Mouse (Mus musculus): ENCODE results near the gene Slc25a12. TPM values are rescaled to one million over a fixed set of nuclear protein-coding genes. Genes with fewer than 3 reads are reported as not detected.

Gene Slc25a12
- polyA plus RNA-seq, 1 experiment from 2014 or later: 85.2 TPM

DNA sequence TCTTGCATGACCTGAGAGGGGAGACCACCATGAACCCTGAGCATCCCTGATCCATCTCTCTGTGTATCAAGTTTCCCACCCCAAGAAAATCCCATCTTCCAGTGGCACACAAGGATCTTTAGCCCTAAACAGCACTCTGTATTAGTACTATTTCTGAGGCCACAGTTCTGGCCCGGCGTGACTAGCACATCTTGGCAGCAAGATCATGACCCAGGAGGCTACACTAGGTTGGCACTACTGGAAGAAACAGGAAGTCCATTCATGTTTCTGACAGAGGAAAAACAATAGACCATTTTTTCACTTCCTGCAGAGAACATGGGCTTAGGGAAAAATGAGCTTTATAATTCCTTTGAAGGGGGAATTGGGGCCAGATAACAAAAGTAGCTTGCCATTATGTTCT, 39.8 kb downstream of the Slc25a12 start:
- Histone ChIP-seq H3K4me3 (replicated peaks; ENCODE audit: low read depth, low read length) (no peak overlapping the region), H3K9ac (replicated peaks; ENCODE audit: low read length) (no peak overlapping the region), H3K9me3 (ENCODE audit: control insufficient read depth, low read length) (no peaks in the 10 kb centered on the region), H3K4me1 (ENCODE audit: control insufficient read depth, insufficient read depth, low read length) (no peaks in the 10 kb centered on the region), H3K4me2 (ENCODE audit: low read length) (no peak overlapping the region), H3K36me3 (ENCODE audit: control insufficient read depth, insufficient read depth, low read length) (peaks cover 26% of the 10 kb centered on the region), H3K27me3 (ENCODE audit: control insufficient read depth, insufficient read depth, low read length) (no peaks in the 10 kb centered on the region), H3K27ac (replicated peaks; ENCODE audit: low read depth, low read length) (no peak overlapping the region)
- no peak for ATAC-seq (ENCODE audit: low FRiP score, low TSS enrichment)
- no peak for DNase-seq
- 89% methylated on average over 2 of the region's 2 CpGs for WGBS

DNA sequence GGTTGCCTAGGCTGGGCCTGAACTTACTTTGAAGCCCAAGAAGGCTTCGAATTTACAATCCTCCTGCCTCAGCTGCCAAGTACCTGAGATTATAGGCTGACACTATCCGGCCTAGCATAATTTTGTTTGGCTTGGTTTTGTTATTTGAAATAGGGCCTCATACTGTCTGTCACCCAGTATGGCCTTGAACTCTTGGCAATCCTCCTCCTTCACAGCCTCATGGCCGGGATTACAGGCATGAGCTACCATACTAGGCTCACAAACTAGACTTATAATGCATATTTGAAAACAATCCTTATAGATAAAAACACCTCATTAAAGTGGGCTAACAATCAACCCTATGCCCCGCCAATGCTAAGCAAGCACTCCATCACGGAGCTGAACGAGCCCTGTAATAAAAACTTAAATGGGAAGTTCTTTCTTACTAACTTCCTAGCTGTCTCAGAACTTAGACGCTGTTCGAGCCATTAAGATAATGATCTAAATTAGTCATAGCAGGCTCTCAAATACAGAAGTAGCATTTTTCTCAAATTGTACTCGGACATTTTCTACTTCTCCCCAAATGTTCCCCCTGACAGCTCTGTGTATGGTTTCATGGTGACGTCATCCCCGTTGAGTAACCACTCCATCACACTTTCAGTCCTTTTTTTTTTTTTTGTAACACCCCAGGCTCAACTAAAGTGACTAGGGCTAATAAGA, 40.6 kb downstream of the Slc25a12 start:
- no peak for ATAC-seq (ENCODE audit: low FRiP score, low TSS enrichment)
- Histone ChIP-seq H3K4me3 (replicated peaks; ENCODE audit: low read depth, low read length) (no peak overlapping the region), H3K36me3 (ENCODE audit: control insufficient read depth, insufficient read depth, low read length) (peaks cover 30% of the 10 kb centered on the region), H3K9me3 (ENCODE audit: control insufficient read depth, low read length) (no peaks in the 10 kb centered on the region), H3K27ac (replicated peaks; ENCODE audit: low read depth, low read length) (no peak overlapping the region), H3K9ac (replicated peaks; ENCODE audit: low read length) (no peak overlapping the region), H3K4me1 (ENCODE audit: control insufficient read depth, insufficient read depth, low read length) (no peaks in the 10 kb centered on the region), H3K27me3 (ENCODE audit: control insufficient read depth, insufficient read depth, low read length) (no peaks in the 10 kb centered on the region), H3K4me2 (ENCODE audit: low read length) (no peak overlapping the region)
- DNase-seq: no peak
- WGBS: 93% methylated on average over 11 of the region's 11 CpGs

DNA sequence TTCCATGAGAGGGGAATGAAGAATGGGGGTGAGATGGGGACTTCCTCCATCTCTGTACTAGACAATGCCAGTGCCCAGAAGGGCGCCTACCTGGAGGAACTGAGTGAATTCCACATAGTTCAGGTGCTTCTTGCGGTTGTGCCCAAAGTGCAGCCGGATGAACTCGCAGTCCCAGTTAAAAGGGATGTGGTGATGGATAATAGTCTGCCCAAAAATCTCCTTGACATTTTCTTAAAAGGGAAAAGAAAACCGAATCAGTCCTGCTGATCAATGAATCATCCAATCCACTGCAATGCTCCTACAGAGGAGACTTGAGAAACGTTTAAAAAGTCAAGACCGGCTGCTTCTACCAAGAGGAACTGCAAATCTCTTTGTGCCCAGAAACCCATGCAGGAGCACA, 43.7 kb downstream of the Slc25a12 start:
- Histone ChIP-seq H3K27ac (replicated peaks; ENCODE audit: low read depth, low read length) (no peak overlapping the region), H3K4me3 (replicated peaks; ENCODE audit: low read depth, low read length) (no peak overlapping the region), H3K27me3 (ENCODE audit: control insufficient read depth, insufficient read depth, low read length) (no peaks in the 10 kb centered on the region), H3K9me3 (ENCODE audit: control insufficient read depth, low read length) (no peaks in the 10 kb centered on the region), H3K4me1 (ENCODE audit: control insufficient read depth, insufficient read depth, low read length) (no peaks in the 10 kb centered on the region), H3K4me2 (ENCODE audit: low read length) (no peak overlapping the region), H3K9ac (replicated peaks; ENCODE audit: low read length) (no peak overlapping the region), H3K36me3 (ENCODE audit: control insufficient read depth, insufficient read depth, low read length) (peaks cover 38% of the 10 kb centered on the region)
- 90% methylated on average over 7 of the region's 7 CpGs for WGBS
- DNase-seq (no peak), ATAC-seq (ENCODE audit: low FRiP score, low TSS enrichment) (no peak)

DNA sequence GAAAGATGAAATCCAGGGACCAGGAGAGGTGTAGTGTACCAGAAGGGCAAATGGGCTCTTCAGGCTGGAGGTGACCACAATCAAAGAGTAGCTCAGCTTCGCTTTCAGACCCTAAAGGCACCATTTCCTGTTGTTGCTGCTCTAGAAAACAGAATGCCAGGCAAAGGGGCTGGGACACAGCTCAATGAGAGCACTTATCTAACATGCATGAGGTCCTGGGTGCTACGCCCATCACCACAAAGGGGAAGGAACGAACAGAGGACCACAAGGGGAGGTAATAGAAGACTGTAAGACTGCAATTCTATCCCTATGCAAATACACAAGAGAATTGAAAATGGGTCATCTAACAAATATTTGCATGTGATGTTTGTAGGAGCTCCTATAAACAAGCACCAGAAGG, 46.1 kb downstream of the Slc25a12 start:
- 94% methylated on average over 3 of the region's 3 CpGs for WGBS
- H3K36me3 ChIP-seq (ENCODE audit: control insufficient read depth, insufficient read depth, low read length): peaks cover 39% of the 10 kb centered on the region
- no peak overlapping the region for H3K4me3 ChIP-seq (replicated peaks; ENCODE audit: low read depth, low read length)
- no peaks in the 10 kb centered on the region for H3K9me3 ChIP-seq (ENCODE audit: control insufficient read depth, low read length)
- no peaks in the 10 kb centered on the region for H3K4me1 ChIP-seq (ENCODE audit: control insufficient read depth, insufficient read depth, low read length)
- ATAC-seq (ENCODE audit: low FRiP score, low TSS enrichment) (no peak), DNase-seq (no peak)
- H3K9ac ChIP-seq (replicated peaks; ENCODE audit: low read length): no peak overlapping the region
- H3K27me3 ChIP-seq (ENCODE audit: control insufficient read depth, insufficient read depth, low read length): no peaks in the 10 kb centered on the region
- no peak overlapping the region for H3K4me2 ChIP-seq (ENCODE audit: low read length)
- no peak overlapping the region for H3K27ac ChIP-seq (replicated peaks; ENCODE audit: low read depth, low read length)

DNA sequence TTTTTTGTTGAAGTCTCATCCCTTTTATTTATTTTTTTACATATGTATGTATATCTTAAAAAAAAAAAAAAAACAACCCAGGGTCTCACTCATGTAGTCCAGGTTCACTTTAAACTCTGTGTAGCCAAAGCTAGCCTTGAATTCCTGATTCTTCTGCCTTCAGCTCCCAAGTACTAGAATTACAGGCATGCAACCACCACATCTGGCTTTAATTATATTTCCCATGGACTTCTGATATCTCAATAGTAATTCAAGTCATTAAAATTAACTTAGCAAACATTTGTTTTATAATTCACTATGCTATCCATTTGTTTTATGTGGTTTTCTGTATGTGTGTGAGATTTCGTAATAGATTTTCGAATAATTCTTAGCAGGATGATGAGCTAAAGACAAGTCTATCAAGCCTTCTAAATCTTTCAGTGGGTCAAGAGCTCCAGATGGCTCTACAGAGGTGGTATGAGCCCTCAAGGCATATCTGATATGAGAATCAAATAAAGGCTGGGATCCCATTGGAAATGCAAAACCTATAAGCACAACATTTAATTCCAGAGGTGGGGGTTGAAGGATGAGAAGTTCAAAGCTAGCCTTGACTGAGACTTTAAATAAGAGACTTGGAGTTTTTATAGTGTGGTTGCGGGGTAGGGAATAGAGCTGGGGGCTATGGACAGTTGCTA, 51.3 kb downstream of the Slc25a12 start:
- Histone ChIP-seq H3K4me2 (ENCODE audit: low read length) (no peak overlapping the region), H3K27ac (replicated peaks; ENCODE audit: low read depth, low read length) (no peak overlapping the region), H3K9ac (replicated peaks; ENCODE audit: low read length) (no peak overlapping the region), H3K4me1 (ENCODE audit: control insufficient read depth, insufficient read depth, low read length) (no peaks in the 10 kb centered on the region), H3K4me3 (replicated peaks; ENCODE audit: low read depth, low read length) (no peak overlapping the region), H3K9me3 (ENCODE audit: control insufficient read depth, low read length) (no peaks in the 10 kb centered on the region), H3K36me3 (ENCODE audit: control insufficient read depth, insufficient read depth, low read length) (peaks cover 46% of the 10 kb centered on the region), H3K27me3 (ENCODE audit: control insufficient read depth, insufficient read depth, low read length) (no peaks in the 10 kb centered on the region)
- DNase-seq (no peak), ATAC-seq (ENCODE audit: low FRiP score, low TSS enrichment) (no peak)
- 92% methylated on average over 3 of the region's 3 CpGs for WGBS

DNA sequence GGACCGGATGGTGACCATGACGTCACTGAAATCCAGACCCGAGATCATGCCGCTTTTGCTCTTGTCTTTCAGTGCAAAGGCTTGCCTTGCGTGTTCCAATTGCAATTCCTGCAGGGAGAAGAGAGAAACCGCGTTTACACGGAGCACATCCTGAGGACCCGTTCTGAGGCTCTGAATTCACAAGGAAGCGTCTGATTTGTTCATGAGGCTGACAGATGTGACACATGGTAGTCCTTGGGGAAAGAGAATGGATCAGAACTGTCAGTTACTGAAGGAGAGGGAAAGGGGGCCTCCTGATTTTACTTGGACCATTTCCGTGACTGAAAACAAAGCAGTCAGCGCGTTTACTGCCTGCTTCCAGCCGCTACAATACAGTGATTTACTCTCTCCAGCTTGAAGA, 52.5 kb downstream of the Slc25a12 start:
- H3K9ac ChIP-seq (replicated peaks; ENCODE audit: low read length): no peak overlapping the region
- 69% methylated on average over 14 of the region's 14 CpGs for WGBS
- ATAC-seq (ENCODE audit: low FRiP score, low TSS enrichment): no peak
- peak; percentile 30 for DNase-seq
- H3K27ac ChIP-seq (replicated peaks; ENCODE audit: low read depth, low read length): 0 out of 2 replicates have a peak overlapping the region, but pooled peaks have one; percentile 34
- H3K27me3 ChIP-seq (ENCODE audit: control insufficient read depth, insufficient read depth, low read length): no peaks in the 10 kb centered on the region
- no peaks in the 10 kb centered on the region for H3K9me3 ChIP-seq (ENCODE audit: control insufficient read depth, low read length)
- H3K4me3 ChIP-seq (replicated peaks; ENCODE audit: low read depth, low read length): no peak overlapping the region
- H3K4me1 ChIP-seq (ENCODE audit: control insufficient read depth, insufficient read depth, low read length): no peaks in the 10 kb centered on the region
- H3K4me2 ChIP-seq (ENCODE audit: low read length): no peak overlapping the region
- peaks cover 54% of the 10 kb centered on the region for H3K36me3 ChIP-seq (ENCODE audit: control insufficient read depth, insufficient read depth, low read length)

DNA sequence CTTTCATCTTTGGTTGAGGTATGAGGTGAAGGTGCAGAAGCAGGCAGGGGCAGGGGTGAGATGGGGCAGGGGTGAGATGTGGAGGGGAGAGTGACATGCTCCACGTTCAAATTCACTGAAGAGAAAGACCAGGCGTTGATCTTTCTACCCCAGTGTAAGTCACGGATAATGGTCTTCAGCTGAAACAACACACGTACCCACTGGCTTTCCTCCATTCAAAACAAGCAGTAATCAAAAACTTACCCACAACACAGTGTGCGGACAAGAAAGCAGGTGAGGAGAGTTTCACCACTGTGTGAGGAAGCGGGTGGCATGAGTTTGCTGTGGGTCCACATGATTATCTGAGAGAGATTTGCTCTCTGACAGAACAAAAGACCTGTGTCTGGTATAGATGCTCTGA, 53.5 kb downstream of the Slc25a12 start:
- Histone ChIP-seq H3K4me3 (replicated peaks; ENCODE audit: low read depth, low read length) (no peak overlapping the region), H3K27ac (replicated peaks; ENCODE audit: low read depth, low read length) (no peak overlapping the region), H3K36me3 (ENCODE audit: control insufficient read depth, insufficient read depth, low read length) (peaks cover 52% of the 10 kb centered on the region), H3K9ac (replicated peaks; ENCODE audit: low read length) (no peak overlapping the region), H3K9me3 (ENCODE audit: control insufficient read depth, low read length) (no peaks in the 10 kb centered on the region), H3K4me1 (ENCODE audit: control insufficient read depth, insufficient read depth, low read length) (no peaks in the 10 kb centered on the region), H3K4me2 (ENCODE audit: low read length) (no peak overlapping the region), H3K27me3 (ENCODE audit: control insufficient read depth, insufficient read depth, low read length) (no peaks in the 10 kb centered on the region)
- ATAC-seq (ENCODE audit: low FRiP score, low TSS enrichment) (no peak), DNase-seq (no peak)
- WGBS: 77% methylated on average over 6 of the region's 6 CpGs

DNA sequence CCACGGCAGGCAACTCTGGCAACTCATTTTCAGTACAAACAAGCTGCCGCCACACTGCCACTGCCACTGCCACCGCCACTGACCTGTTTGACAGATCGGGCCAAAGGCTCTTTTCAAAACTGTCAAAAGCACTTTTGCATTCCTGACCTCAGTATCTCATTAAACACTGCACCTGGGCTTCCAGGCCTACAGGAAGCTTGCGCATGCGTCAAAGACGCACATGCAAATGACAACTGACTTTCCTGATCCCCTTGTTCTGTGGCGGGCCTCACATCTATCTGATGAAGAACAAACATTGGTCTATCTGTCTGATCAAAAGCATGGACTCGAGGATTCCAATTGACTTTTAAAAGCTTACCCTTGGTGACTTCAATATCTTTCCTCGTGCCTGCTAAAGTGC, 55.5 kb downstream of the Slc25a12 start:
- Histone ChIP-seq H3K36me3 (ENCODE audit: control insufficient read depth, insufficient read depth, low read length) (peaks cover 52% of the 10 kb centered on the region), H3K4me3 (replicated peaks; ENCODE audit: low read depth, low read length) (no peak overlapping the region), H3K9me3 (ENCODE audit: control insufficient read depth, low read length) (no peaks in the 10 kb centered on the region), H3K4me1 (ENCODE audit: control insufficient read depth, insufficient read depth, low read length) (no peaks in the 10 kb centered on the region), H3K27me3 (ENCODE audit: control insufficient read depth, insufficient read depth, low read length) (no peaks in the 10 kb centered on the region), H3K4me2 (ENCODE audit: low read length) (no peak overlapping the region), H3K27ac (replicated peaks; ENCODE audit: low read depth, low read length) (no peak overlapping the region), H3K9ac (replicated peaks; ENCODE audit: low read length) (no peak overlapping the region)
- no peak for DNase-seq
- WGBS: 69% methylated on average over 10 of the region's 10 CpGs
- no peak for ATAC-seq (ENCODE audit: low FRiP score, low TSS enrichment)

DNA sequence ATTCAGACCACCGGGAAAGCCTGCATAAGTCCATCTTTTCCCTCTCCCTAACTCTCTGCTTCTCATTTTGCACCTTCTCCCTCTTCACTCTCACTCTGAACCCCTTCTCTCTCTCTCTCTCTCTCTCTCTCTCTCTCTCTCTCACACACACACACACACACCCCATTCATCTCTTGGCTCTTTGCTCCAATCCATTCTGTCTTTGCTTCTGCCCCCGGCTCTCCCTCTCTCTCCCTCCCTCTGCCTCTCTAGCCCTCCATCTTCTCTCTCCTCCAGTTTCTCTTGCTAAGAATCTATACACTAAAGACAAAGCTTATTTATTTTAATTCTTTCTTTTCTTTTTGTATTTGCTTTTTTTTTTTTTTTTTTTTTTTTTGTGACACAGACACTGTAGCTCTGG, 57.8 kb downstream of the Slc25a12 start:
- H3K4me2 ChIP-seq (ENCODE audit: low read length): no peak overlapping the region
- no peak for DNase-seq

More for the DNA sequence above, 57.8 kb downstream of the Slc25a12 start:
- Histone ChIP-seq H3K36me3 (ENCODE audit: control insufficient read depth, insufficient read depth, low read length) (peaks cover 52% of the 10 kb centered on the region), H3K9ac (replicated peaks; ENCODE audit: low read length) (no peak overlapping the region), H3K4me1 (ENCODE audit: control insufficient read depth, insufficient read depth, low read length) (no peaks in the 10 kb centered on the region), H3K4me3 (replicated peaks; ENCODE audit: low read depth, low read length) (no peak overlapping the region), H3K27me3 (ENCODE audit: control insufficient read depth, insufficient read depth, low read length) (no peaks in the 10 kb centered on the region), H3K9me3 (ENCODE audit: control insufficient read depth, low read length) (no peaks in the 10 kb centered on the region), H3K27ac (replicated peaks; ENCODE audit: low read depth, low read length) (no peak overlapping the region)
- no peak for ATAC-seq (ENCODE audit: low FRiP score, low TSS enrichment)
- 48% methylated on average over 2 of the region's 2 CpGs for WGBS

Data from midbrain, embryonic 14.5 days (tissue).